Mouse (Mus musculus) heart, postnatal 36 days (tissue): ENCODE results near the gene Adam17. TPM values are rescaled to one million over a fixed set of nuclear protein-coding genes. Genes with fewer than 3 reads are reported as not detected.

ENCODE experiments used
- DNase-seq, 2 experiments: peaks; one replicate each; pipeline ENCODE4 v3.0.0; 2021 to 2022
- intact Hi-C: fragments of 180-260 bp; cut with DNase I; formaldehyde crosslinking; loops from one replicate; pipeline ENCODE4 v1.15.1; 2025
- total RNA-seq, 2 experiments: library from RNA; stranded (reverse); gene quantifications; 2 replicates each; pipeline ENCODE4 v1.2.3; 2021

Gene Adam17
- total RNA-seq, 2 experiments from 2014 or later, result 48.2 to 54.3 TPM

DNA sequence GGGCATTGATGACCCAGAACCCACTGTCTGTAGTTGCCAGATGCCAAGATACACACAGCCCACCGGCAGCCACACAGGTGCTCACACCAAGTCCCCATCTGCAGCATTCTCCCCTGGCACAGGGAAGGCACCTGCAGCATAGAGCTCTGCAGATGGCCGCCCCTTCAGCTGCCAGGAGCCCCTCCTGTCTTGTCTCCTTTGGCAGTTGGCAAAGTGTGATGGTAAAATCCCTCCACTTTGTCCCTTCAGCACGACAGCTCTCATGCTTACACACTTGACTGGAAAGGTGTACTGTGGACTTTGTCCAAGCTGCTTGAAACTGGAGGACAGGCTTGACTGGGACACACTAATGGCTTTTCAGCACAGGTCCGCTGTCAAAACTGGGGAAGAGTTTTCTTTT, 53.1 kb downstream of the Adam17 start:
- intact Hi-C loops, result no loop called here
- no peak for DNase-seq

DNA sequence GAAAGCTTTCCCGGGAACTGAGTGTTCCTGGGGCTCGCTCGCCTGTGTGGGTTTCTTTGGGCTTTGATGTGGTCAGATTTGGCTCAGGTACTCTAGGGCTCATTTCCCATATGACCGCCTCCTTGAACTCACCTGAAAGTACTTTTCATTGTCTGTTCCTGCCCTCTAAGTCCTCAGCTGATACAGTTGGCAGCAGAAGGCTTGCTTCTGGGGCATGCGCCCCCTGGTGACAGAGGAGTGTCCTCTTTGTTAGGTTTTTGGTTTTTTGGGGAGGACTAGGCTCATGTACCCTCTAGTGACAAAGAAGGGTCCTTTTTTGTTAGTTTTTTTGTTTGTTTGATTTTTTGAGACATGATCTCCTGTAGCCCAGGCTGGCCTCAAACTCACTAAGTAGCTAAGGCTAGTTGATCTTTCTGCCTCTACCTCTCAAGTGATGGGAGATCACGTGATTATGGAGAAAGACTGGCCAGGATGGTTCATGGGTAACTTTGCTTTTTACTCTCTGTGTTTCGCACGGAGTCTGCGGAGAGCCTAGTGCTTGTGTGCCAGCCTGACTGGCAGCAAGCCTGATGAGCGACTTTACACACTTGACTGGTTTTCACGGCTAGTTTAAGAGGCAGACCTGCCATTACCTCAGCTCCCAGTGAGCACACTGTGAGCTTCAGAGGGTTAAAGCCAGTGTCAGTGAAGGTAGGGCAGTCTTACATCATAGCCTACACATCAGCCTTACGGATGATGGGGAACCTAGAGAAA, 55.1 kb downstream of the Adam17 start:
- DNase-seq, result peak; percentile 60 to 68
- intact Hi-C loops, result loop anchor here (5.0 to 10.0 kb wide), 3 partner anchors 54 to 394 kb away; partner anchors contain the start of gene Adam17

DNA sequence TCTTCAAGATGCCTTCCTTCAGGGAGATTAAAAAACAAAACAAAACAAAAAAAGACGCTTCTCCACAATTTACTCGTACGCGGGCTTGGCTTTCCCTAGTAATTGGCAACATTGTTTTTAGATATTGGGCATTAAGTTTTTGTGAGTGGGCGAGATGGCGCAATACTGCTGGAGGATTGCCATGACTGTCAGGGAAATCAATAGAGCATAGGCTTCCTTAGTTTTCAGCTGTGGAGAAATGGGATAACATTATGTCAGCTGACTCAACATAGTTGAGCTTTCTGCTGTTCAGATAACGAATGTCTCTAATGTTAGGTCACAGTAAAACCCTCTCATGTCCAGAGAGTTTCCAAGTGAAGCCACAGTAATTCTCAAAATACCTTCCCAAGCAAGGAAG, 56.6 kb downstream of the Adam17 start:
- intact Hi-C loops, result loop anchor here (2.0 to 10.0 kb wide), 4 partner anchors 30 to 392 kb away; partner anchors contain the start of genes Adam17 and Itgb1bp1
- peak; percentile 64 to 68 for DNase-seq

DNA sequence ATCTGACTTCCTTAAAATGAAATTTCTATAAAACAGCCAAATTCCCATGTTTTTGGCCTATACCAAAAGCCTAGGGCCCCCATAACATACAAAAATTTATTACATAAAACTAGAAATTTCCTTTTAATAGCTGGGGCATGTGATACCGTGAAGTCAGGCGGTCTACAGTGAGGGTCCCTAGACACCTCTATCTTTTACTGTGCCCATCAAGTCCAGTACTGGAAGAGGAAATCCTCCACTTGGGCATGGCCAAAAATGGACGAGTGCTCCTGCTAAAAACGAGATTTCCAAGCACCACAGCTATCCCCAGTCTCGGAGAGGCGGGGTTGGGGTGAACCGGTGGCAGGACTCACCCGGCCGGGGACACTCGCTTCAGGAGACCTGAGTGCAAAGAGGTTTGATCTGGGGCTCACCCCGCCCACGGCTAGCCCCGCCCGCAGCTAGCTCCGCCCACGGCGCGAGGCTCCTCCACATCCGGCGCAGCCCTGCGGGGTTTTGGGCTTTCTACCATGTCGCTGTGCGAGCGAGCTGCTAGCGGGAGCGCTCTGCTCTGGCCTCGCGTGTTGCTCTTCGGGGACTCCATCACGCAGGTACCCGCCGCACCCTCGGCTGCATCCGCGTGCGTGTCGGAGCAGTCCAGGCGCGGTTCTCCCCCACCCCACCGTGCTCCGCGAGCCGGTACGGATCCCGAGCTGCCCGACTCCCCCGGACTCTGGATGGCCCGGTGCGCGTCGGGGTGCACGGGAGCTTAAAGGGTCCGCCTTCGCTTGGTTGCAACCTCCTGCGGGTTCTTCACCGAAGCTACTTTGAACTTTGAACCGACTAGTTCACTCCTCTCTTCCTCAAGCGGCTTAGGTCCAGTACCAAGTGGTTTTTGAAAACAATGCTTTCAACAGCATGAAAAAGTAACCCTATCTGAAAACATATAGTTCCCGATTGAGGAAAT, 57.2 kb downstream of the Adam17 start, which contains the start of gene Iah1:
TSS of gene Iah1 (plus strand) at position 467 of the 946 bp plus-strand sequence.
- intact Hi-C loops, result loop anchor here (2.0 to 10.0 kb wide), 4 partner anchors 29 to 391 kb away; partner anchors contain the start of genes Adam17 and Itgb1bp1
- DNase-seq, result peak; percentile 87

DNA sequence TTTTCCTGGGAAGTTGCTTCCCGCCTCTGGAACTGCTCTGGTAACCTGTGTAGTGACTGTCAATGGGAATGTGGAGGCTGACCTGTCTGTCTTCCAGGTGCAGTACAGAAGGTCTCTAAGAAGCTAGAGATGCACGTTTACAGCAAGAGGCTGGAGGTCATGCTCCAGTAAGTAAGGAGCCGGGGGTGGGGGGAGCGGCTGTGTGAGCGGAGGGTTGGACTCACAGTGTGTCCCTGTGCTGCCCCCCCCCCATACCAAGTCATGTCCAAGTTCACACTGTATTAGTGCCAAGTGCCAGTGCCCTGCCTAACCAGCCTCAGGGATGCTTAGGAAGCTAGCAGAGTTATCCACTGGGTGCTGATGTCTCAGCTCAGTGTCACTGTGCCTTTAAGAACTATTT, 61.2 kb downstream of the Adam17 start:
- intact Hi-C loops, result loop anchor here (10.0 kb wide), 2 partner anchors 303 to 387 kb away; no protein-coding TSS in a partner anchor
- no peak for DNase-seq

DNA sequence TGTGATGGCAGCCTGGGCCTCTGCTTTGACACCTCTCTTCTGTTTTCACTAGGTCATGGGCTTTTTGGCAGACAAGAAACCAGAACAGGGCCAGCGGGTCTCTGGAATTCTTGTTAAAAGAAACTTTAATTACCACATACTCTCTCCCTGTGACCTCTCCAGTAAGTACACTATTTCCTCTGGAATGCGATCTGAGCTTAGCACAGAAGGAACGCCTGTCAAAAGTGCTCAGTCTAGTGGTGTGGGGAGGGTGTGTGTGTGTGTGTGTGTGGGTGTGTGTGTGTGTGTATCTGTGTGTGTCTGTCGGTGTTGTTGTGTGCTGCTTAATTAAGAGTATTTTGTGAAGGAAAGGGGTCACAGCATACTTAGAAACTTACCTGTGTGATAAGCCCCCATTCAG, 66.7 kb downstream of the Adam17 start:
- no peak for DNase-seq
- intact Hi-C loops, result no loop called here

DNA sequence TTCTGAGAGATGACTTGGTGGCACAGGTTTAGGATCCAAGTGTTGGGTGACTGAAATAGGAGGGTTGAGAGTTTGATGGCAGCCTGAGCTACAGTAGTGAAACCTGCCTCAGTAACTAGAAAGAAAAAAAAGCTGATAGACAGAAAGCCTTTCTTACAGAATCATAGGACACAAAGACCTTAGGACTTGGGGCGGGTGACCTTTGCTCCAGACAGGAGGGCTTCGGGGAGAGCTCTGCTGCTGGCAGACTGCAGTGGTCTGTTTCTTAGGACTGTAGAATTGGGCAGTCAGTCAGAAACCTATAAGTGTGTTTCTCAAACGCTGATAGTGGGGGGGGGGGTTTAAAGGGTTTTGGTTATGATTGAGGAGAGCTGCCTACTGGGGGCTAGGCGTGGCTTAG, 67.7 kb downstream of the Adam17 start:
- DNase-seq, result no peak
- intact Hi-C loops, result no loop called here

DNA sequence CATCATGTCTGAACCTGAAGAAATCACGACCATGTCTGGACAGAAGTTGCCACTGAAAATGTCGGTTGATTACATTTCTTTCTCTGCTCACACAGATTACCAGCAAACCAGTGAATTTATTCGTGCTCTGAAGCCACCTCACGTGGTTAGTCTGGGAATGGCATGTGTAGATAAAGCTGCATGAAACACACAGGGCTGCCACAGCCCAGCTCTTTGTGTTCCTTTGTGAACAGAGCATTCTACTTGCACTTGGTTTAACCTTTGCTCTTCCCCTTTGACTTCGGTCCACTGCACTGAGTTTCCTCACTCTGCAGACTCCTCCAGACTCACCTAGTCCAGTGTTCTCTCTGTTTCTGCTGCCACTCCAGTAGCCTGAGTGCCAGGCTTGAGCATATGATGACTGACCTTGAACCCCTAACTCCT, 71.1 kb downstream of the Adam17 start:
- no peak for DNase-seq
- intact Hi-C loops, result no loop called here

DNA sequence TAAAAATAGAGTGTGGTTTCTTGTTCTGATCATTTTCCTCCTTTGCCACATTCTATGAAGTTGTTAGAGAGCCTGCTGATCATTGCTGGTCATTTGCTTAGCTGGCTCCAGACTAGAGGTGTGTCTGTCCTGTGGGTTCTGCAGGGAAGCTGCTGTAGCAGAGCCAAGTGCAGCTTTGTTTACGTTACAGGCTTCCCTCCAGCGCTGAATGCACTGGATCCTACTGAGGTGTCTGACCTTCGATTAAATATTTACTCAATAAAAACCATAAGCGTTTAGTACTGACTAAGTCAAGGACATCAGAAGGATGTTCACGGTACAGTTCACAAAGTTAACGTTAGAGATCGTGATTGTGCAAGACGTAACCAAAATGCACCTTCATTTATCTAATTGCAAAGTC, 71.5 kb downstream of the Adam17 start:
- intact Hi-C loops, result no loop called here

DNA sequence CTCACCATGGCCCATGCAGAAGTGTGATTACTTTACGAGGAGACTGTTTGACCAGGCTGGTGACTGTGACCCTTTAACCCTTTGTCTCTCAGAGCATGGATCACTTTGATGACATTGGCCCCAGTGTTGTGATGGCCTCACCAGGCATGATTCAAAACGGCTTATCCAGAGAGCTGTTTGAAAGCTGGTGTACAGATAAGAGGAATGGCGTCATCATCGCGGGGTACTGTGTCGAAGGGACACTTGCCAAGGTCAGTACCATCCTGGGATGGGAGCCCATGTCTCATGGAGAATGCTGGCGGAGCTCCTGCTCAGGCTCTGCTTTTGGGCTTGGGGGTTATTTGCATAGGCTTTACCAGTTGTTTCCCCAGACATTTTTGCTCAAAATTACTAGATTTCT, 72.1 kb downstream of the Adam17 start:
- intact Hi-C loops, result no loop called here
- peak; percentile 20 to 30 for DNase-seq

More for the DNA sequence above, 71.5 kb downstream of the Adam17 start:
- no peak for DNase-seq

DNA sequence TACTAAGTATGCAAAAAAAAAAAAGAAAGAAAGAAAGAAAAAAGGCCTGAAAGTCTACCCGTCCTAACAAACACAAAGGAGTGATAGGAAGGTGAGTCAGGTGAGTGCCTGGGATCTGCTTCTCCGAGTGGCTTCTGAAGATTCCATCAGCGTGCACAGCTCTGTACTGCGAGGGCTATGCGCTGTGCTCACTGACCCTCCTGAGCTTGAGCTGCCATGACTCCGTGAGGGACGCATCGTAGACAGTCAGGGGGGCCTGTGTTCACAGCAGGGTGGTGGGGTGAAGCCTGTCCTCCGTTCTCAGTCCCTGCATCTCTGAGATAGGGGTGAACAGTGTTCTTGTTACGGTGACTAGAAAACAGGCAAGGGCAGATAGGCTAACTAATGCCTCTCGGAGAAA, 74.6 kb downstream of the Adam17 start:
- DNase-seq, result no peak
- intact Hi-C loops, result no loop called here

DNA sequence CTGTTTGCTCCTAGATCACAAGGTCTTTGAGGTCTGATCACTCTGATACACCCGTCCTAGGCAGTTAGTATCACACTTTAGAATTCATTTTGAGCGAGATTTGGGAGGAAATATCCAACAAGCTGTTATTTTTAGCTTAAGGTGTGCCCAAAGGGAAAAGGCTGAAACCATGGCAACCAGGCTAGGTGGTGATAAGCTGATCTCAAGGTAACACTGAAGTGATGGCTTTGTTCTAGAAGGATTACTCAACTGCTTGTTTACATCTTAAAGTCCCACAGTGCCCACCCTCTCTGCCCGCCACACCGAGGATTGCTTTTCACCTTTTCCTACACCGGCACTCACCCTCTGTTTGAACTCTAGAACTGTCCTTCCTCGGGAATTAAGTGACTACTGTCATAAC, 83.8 kb downstream of the Adam17 start:
- intact Hi-C loops, result no loop called here

DNA sequence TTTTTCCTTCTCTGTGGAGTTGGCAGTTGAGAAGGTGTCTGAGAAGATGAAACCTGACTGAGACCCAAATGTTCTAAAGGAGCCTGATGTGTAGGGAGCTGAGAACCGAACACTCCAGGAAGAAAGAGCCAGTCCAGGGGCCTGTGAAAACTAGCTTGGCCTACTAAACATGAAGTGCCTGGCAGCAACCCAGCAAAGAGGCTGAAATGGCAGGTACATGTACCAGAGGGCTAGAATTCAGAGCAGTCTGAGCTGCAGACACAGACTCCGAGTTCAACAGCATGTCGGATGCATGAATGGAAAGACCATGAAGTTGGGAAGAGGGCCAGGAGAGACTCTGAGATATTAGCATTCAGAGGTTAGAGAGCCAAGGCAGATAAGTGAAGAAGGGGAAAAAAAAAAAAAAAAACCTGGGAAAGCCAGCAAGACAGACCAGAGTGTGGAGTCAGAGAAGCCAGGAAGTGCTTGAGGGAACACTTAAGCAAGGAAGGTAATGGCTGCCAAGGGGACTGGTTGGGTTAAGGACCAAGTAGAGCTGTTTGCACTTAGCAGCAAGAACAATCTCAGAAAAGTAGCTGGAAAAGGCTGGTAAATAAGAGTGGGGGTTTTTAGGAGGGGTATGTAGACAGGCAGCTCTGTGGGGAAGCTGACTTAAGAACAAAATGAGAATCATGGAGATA, 84.6 kb downstream of the Adam17 start:
- DNase-seq, result no peak
- intact Hi-C loops, result no loop called here

More for the DNA sequence above, 83.8 kb downstream of the Adam17 start:
- DNase-seq, result no peak

DNA sequence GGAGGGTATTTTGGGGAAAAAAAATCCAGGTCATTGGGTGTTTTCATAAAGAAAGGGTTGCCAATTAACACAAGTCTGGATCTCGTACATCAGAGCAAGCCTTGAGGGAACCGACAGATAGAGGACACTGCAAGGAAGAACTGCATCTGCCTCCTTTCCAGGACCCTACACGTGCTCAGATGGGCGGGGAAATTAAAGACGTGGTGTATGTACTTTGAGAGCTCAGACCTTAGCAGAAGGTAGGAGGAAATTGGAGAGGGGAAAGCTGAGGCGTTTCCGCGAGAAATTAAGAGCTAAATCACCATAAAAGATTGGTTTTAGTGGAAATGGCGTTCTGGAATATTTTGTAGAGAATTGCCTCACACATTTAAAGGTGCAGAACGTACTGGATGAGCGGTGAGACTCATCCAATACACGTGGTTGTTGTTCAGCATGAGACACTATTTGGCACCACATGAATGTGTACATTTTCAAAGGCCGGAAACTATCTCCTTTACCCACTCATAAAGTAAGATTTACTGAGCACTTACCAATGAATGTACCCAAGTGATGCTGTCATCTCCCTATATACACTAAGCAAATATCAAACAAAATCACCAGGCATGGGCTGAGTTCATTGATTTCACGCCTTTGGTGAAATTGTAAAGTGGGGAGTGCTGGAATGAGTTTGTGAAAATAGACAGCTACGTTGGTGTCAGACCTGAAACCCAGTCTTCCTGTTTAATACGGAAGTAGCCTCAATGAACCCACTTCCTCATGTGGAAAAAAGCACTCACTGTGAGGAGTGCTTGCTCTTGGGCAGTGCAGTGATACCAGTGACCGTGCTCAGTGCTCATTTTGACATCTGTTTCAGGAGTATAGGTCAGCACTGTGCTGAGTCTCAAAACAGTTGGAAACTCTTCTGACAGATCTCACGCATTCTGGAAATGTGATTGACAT, 86.5 kb downstream of the Adam17 start:
- intact Hi-C loops, result loop anchor here (2.0 kb wide), 2 partner anchors 30 to 130 kb away; partner anchors contain the start of genes Iah1 and Ywhaq
- no peak for DNase-seq

DNA sequence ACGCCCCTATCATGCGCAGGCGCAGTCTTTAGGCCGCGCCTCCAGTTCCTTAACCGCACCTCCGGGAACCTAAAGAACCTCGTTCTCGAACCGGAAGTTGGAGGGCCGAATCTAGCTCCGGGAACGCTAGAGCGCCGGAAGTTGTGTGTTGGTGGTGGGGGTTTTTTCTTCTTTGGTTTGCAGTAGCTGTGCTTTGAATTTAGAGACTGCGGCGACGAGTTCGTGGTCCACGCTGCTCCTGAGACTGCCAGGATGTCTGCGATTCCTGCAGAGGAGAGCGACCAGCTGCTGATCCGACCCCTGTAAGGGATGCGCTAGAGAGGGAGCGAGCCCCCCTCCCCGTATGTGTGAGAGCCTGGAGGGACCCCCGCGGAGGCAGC, 87.2 kb downstream of the Adam17 start, which contains the start of gene Itgb1bp1:
TSS of gene Itgb1bp1 (minus strand) at position 42 of the 380 bp plus-strand sequence.
- peak in 1 of 2 experiments; percentile 99 for DNase-seq
- intact Hi-C loops, result loop anchor here (2.0 kb wide), 2 partner anchors 31 to 131 kb away; partner anchors contain the start of genes Iah1 and Ywhaq

DNA sequence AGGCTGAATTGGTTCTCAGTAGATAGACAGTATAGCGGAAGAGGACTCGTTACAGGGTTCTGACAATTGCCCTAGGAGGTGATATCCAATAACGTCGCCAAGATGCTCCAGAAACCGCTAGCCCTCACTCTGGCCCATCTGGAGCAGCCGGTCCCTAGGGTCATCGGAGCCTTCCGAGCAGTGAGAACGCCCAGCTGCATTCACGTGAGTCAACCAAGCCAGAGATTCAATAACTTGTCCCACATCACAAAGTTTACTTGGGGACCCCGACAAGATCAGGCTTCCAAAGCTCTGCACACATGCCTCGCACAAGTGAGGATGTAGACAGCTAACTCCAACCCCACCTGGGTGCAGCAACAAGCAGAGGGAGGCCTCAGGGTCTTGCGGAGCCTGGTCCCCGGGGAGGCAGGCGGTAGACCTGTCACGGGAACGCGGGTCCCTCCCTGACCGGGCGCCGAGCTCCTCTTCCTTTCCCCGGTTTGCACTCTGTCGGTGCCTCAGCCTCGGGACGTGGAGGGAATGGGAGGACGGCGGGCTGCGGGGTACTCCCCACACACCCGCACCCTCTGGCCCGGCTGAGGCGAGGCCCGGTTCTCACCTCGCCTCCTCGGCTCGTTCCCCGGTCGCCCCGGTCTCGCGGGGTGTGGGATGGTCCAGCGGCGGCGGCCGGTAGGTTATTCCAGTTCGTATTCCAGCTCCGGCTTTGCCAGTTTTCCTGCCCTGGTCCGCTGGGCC, 87.8 kb downstream of the Adam17 start:
- intact Hi-C loops, result loop anchor here (2.0 kb wide), 2 partner anchors 31 to 131 kb away; partner anchors contain the start of genes Iah1 and Ywhaq
- peak in 1 of 2 experiments; percentile 99 for DNase-seq

DNA sequence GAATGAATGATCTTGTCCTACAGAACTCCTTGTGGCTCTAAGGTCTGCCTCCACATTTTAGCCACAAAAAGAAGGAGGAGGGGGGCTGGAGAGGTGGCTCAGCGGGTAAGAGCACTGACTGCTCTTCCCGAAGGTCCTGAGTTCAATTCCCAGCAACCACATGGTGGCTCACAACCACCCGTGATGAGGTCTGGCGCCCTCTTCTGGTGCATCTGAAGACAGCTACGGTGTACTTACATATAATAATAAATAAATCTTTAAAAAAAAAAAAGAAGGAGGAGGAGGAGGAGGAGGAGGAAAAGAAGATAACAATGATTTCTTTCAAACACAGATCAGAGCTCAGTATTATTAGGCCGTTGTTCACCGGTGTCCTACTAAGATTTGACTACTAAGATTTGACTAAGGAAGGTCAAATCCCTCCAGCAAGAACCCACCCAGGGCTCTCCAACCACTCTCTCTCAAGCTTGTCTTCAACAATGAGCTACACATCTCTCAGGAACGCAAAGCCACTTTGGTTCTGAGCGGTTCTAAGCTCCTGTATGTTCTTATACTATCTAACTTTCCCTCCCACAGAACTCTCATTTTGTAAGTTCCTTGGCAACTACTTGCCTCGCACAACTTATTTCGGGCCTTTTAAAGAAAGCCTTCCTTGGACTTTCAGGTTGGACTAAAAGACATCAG, 88.5 kb downstream of the Adam17 start, which contains the start of gene Cpsf3:
TSS of gene Cpsf3 (plus strand) at position 631 of the 681 bp plus-strand sequence.
- intact Hi-C loops, result no loop called here
- DNase-seq, result no peak
